Mouse (Mus musculus) mammary gland, adult 2 months (tissue): ENCODE results near the gene Mgat4e. TPM values are rescaled to one million over a fixed set of nuclear protein-coding genes. Genes with fewer than 3 reads are reported as not detected.

Experiments used
- polyA plus RNA-seq: library from polyadenylated mRNA; depleted of rRNA; stranded (reverse); fragments of >200 nt; gene quantifications from 2 replicates; pipeline ENCODE4 v1.2.3, GENCODE M21; 2012; ENCODE audit warnings: low replicate concordance; rRNA removed

Mgat4e gene
- not detected in 2 replicates for polyA plus RNA-seq

GRCm38 (mm10) chr1:134549632-134550132, at the start of gene Mgat4e:
Mgat4e (minus strand) TSS chr1:134549682.

GRCm38 (mm10) chr1:134559976-134560375, 10.5 kb upstream of the Mgat4e start, which contains the start of gene Kdm5b:
Kdm5b (plus strand) TSS chr1:134560171.

GRCm38 (mm10) chr1:134494428-134495215, 54.9 kb downstream of the Mgat4e start, which contains the start of gene Rabif:
Rabif (plus strand) TSS chr1:134494648.

Other genes starting within 250 kb of the Mgat4e start
- gene Ppfia4, start 216.8 kb downstream of the Mgat4e start, polyA plus RNA-seq, result 14.4 and 18.9 TPM in 2 replicates
- 46.1 and 75.4 TPM in 2 replicates for gene Tmem183a, start 187.7 kb downstream of the Mgat4e start, polyA plus RNA-seq
- gene 4933406M09Rik, start 163.7 kb downstream of the Mgat4e start, polyA plus RNA-seq, result not detected in 2 replicates
- 39.2 and 96.5 TPM in 2 replicates for gene Cyb5r1, start 144.1 kb downstream of the Mgat4e start, polyA plus RNA-seq
- gene Adipor1, start 134.3 kb downstream of the Mgat4e start, polyA plus RNA-seq, result 112 and 149 TPM in 2 replicates
- gene Klhl12, start 94.2 kb downstream of the Mgat4e start, polyA plus RNA-seq, result 4.0 and 8.8 TPM in 2 replicates
- 11.9 and 21.6 TPM in 2 replicates for gene Rabif, start 55.0 kb downstream of the Mgat4e start, polyA plus RNA-seq
- 15.2 and 19.2 TPM in 2 replicates for gene Kdm5b, start 10.5 kb upstream of the Mgat4e start, polyA plus RNA-seq
- gene Syt2, start 97.0 kb upstream of the Mgat4e start, polyA plus RNA-seq, result not detected in 2 replicates